ENCODE assay signal across 32 mouse cellular contexts in genomic region chr12:78109931-78110330, GRCm38 (mm10).
"Had no signal": no experiment of that assay in that cellular context is flagged by ENCODE, and none has a peak within 500 bp of the region (broad histone marks: within the 10 kb centered on the region; RNA-seq: fewer than 3 reads in every experiment).

No protein-coding gene starts in this region.

- H3K4me3 ChIP-seq: limb, embryonic 10.5 days; limb, embryonic 12.5 days; limb, embryonic 13.5 days; limb, embryonic 15.5 days; liver, embryonic 12.5 days; liver, embryonic 13.5 days; liver, embryonic 15.5 days; lung, embryonic 15.5 days; megakaryocyte, embryonic 14.5 days; midbrain, embryonic 10.5 days; midbrain, embryonic 12.5 days; midbrain, embryonic 13.5 days; midbrain, embryonic 15.5 days; myocyte; neural tube, embryonic 12.5 days had no signal

- H3K27ac ChIP-seq: limb, embryonic 10.5 days; limb, embryonic 12.5 days; limb, embryonic 13.5 days; limb, embryonic 15.5 days; liver, embryonic 12.5 days; liver, embryonic 13.5 days; liver, embryonic 14.5 days; liver, embryonic 15.5 days; lung, embryonic 15.5 days; macrophage; midbrain, embryonic 10.5 days; midbrain, embryonic 12.5 days; midbrain, embryonic 13.5 days; midbrain, embryonic 15.5 days; neural tube, embryonic 12.5 days had no signal

- H3K27me3 ChIP-seq: limb, embryonic 12.5 days; limb, embryonic 13.5 days; limb, embryonic 15.5 days; liver, embryonic 12.5 days; liver, embryonic 13.5 days; liver, embryonic 15.5 days; lung, embryonic 15.5 days; megakaryocyte, embryonic 14.5 days; midbrain, embryonic 12.5 days; midbrain, embryonic 13.5 days; midbrain, embryonic 15.5 days; neural tube, embryonic 12.5 days had no signal

- H3K36me3 ChIP-seq: limb, embryonic 10.5 days; limb, embryonic 12.5 days; limb, embryonic 13.5 days; limb, embryonic 15.5 days; liver, embryonic 12.5 days; liver, embryonic 13.5 days; liver, embryonic 15.5 days; lung, embryonic 15.5 days; midbrain, embryonic 10.5 days; midbrain, embryonic 12.5 days; midbrain, embryonic 13.5 days; midbrain, embryonic 15.5 days; neural tube, embryonic 12.5 days had no signal

- H3K9me3 ChIP-seq: limb, embryonic 10.5 days; limb, embryonic 12.5 days; limb, embryonic 13.5 days; limb, embryonic 15.5 days; liver, embryonic 12.5 days; liver, embryonic 13.5 days; liver, embryonic 15.5 days; lung, embryonic 15.5 days; megakaryocyte, embryonic 14.5 days; midbrain, embryonic 10.5 days; midbrain, embryonic 12.5 days; midbrain, embryonic 13.5 days; midbrain, embryonic 15.5 days; neural tube, embryonic 12.5 days had no signal

- H3K4me1 ChIP-seq: limb, embryonic 10.5 days; limb, embryonic 12.5 days; limb, embryonic 13.5 days; limb, embryonic 15.5 days; liver, embryonic 12.5 days; liver, embryonic 13.5 days; liver, embryonic 15.5 days; lung, embryonic 15.5 days; megakaryocyte, embryonic 14.5 days; midbrain, embryonic 10.5 days; midbrain, embryonic 12.5 days; midbrain, embryonic 13.5 days; midbrain, embryonic 15.5 days; neural tube, embryonic 12.5 days had no signal

- ATAC-seq: liver, embryonic 12.5 days; liver, postnatal 0 days; lung, postnatal 0 days; midbrain, embryonic 13.5 days; midbrain, embryonic 15.5 days; midbrain, embryonic 16.5 days had no signal

- DNase-seq: left cerebral cortex, postnatal 4 days; liver; liver, embryonic 13.5 days; liver, postnatal 0 days; lung, adult 18-20 months; lung, adult 2 months; lung, embryonic 14.5 days; lung, postnatal 10 days; lung, postnatal 14 days; lung, postnatal 36 days; lung, postnatal 4 days; midbrain, embryonic 14.5 days had no signal

- H3K4me2 ChIP-seq: limb, embryonic 12.5 days; limb, embryonic 13.5 days; limb, embryonic 15.5 days; liver, embryonic 11.5 days; liver, embryonic 12.5 days; liver, embryonic 13.5 days; liver, embryonic 15.5 days; lung, embryonic 14.5 days; lung, embryonic 15.5 days; midbrain, embryonic 11.5 days; midbrain, embryonic 12.5 days; midbrain, embryonic 13.5 days; midbrain, embryonic 15.5 days; neural tube, embryonic 12.5 days had no signal

- H3K9ac ChIP-seq: limb, embryonic 12.5 days; limb, embryonic 13.5 days; limb, embryonic 15.5 days; liver, embryonic 12.5 days; liver, embryonic 13.5 days; liver, embryonic 14.5 days; liver, embryonic 15.5 days; liver, postnatal 0 days; lung, embryonic 14.5 days; lung, embryonic 15.5 days; midbrain, embryonic 12.5 days; midbrain, embryonic 13.5 days; midbrain, embryonic 15.5 days; neural tube, embryonic 12.5 days had no signal
